Mouse (Mus musculus) heart, embryonic 16.5 days (tissue): ENCODE measurements at regions not wholly inside any gene's neighbourhood (a gene's known extent, or its start where the extent isn't known, plus 50 kb on each side); places are given as distances from the start of the nearest gene placed in this dataset.

Experiments used
- ATAC-seq: fragments of 200-750 bp; cut with Nextera tagmentation; replicated peaks from 2 replicates; pipeline ENCODE4 v1.8.0; 2017; ENCODE audit warnings: moderate number of reproducible peaks; ENCODE audit not compliant: insufficient read depth, low FRiP score; ENCODE audit errors: extremely low read depth
- H3K27ac ChIP-seq: fragments of 300-500 bp; sonication (generic); 2 replicates; pipeline ENCODE4 v1.5.1; 2014; ENCODE audit warnings: mild to moderate bottlenecking, low read length, control low read depth, moderate library complexity
- H3K27me3 ChIP-seq: fragments of 300-500 bp; sonication (generic); 2 replicates; pipeline ENCODE4 v1.6.1; 2014; ENCODE audit warnings: low read length, mixed read lengths; ENCODE audit not compliant: control insufficient read depth, insufficient read depth
- H3K36me3 ChIP-seq: fragments of 300-500 bp; sonication (generic); 2 replicates; pipeline ENCODE4 v1.6.1; 2014; ENCODE audit not compliant: control insufficient read depth, insufficient read depth
- H3K4me1 ChIP-seq: fragments of 300-500 bp; sonication (generic); 2 replicates; pipeline ENCODE4 v1.6.1; 2014; ENCODE audit warnings: low read length, mixed read lengths; ENCODE audit not compliant: control insufficient read depth, insufficient read depth
- H3K4me2 ChIP-seq: fragments of 300-500 bp; sonication (generic); 2 replicates; pipeline ENCODE4 v1.6.1; 2014; ENCODE audit warnings: low read depth, mild to moderate bottlenecking, control low read depth, low read length
- H3K4me3 ChIP-seq: fragments of 300-500 bp; sonication (generic); 2 replicates; pipeline ENCODE4 v1.5.1; 2014; ENCODE audit warnings: mild to moderate bottlenecking, control low read depth, low read length
- H3K9ac ChIP-seq: fragments of 300-500 bp; sonication (generic); 2 replicates; pipeline ENCODE4 v1.6.1; 2014; ENCODE audit warnings: low read length, control low read depth
- H3K9me3 ChIP-seq: fragments of 300-500 bp; sonication (generic); replicated peaks from 2 replicates; pipeline ENCODE4 v1.6.1; 2016; ENCODE audit warnings: low read length; ENCODE audit not compliant: control insufficient read depth
- WGBS: fragments of 180-500 bp; shearing (Covaris S2); extraction: QIAGEN DNeasy Blood & Tissue Kit; methylation state at CpG from one replicate; pipeline ENCODE4 v1.1.7; 2014; 5-methylcytosine and 5-hydroxymethylcytosine counted together

DNA sequence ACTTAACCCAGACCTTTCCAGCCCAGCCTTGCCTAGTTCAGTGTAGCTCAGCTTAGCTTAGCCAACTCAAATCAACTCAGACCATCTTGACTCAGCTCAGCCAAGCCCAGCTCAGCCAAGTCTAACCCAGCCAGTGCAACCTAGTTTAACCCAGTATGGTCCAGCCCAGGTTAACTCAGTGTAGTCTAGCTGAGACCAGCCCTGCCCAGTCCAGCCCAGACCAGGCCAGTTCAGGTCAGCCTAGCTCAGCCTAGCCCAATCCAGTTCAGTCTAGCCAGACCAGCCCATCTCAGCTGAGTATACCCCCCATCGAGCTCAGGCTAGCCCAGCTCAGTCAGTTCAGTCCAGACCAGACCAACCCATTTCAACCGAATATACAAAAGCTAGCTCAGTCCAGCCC is 90.2 kb downstream of the Tmem121 start:
- 71% methylated on average over 2 of the region's 2 CpGs for WGBS
- no peak overlapping the region for H3K4me3 ChIP-seq
- ATAC-seq: no peak
- H3K27ac ChIP-seq: no peak overlapping the region
- no peaks in the 10 kb centered on the region for H3K36me3 ChIP-seq
- H3K9ac ChIP-seq: no peak overlapping the region
- H3K9me3 ChIP-seq: no peaks in the 10 kb centered on the region
- H3K4me1 ChIP-seq: no peaks in the 10 kb centered on the region
- H3K4me2 ChIP-seq: no peak overlapping the region
- H3K27me3 ChIP-seq: no peaks in the 10 kb centered on the region

DNA sequence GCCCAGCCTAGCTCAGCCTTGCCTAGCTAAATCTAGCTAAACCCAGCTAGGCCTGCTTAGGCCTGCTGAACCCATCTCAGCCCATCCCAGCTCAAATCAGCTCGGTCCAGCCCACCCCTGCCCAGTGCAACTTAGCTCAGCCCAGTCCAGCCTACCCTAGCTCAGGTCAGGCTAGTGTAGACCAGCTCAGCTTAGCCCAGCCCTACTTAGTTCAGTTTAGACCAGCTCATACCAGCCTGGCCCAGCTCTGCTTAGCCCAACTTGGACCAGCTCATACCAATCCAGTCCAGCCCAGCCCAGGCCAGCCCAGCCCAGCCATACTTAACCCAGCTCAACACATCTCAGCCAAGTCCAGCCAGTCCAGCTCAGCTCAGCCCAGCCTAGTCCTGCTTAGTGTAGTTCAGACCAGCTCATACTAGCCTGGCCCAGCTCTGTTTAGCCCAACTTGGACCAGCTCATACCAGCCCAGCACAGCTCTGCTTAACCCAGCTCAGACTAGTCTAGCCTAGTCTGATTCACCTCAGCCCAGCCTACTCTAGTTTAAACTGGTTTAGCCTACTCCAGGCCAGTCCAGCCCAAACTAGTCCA is 90.7 kb downstream of the Tmem121 start:
- H3K27me3 ChIP-seq: no peaks in the 10 kb centered on the region
- WGBS: 77% methylated on average over 1 of the region's 1 CpGs

DNA sequence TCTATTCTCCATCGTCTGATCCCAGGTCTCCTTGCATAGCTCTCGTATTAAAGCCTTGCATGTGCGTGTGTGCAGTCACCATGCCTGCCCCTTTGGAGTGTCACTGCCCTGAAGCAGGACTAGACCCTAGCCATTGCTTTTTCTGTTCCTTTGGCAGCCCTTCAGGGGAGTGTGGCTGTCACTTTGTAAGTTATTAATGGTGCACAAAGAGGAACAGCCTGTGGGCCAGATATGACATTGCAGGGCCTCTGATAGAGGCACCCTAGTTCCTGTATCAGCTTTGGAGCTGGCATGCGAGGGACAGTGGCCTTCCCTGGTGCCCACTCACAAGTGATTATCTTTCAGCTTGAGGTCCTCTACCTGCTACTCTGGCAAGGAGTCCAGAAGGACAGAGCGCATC is 92.0 kb downstream of the Tmem121 start:
- 74% methylated on average over 5 of the region's 5 CpGs for WGBS
- H3K36me3 ChIP-seq: no peaks in the 10 kb centered on the region
- H3K4me3 ChIP-seq: no peak overlapping the region
- no peak overlapping the region for H3K27ac ChIP-seq
- H3K9ac ChIP-seq: no peak overlapping the region
- no peaks in the 10 kb centered on the region for H3K27me3 ChIP-seq
- no peaks in the 10 kb centered on the region for H3K4me1 ChIP-seq
- no peak for ATAC-seq
- no peaks in the 10 kb centered on the region for H3K9me3 ChIP-seq
- H3K4me2 ChIP-seq: no peak overlapping the region

More for the DNA sequence above, 90.7 kb downstream of the Tmem121 start:
- Histone ChIP-seq H3K27ac (no peak overlapping the region), H3K9me3 (no peaks in the 10 kb centered on the region), H3K4me2 (no peak overlapping the region), H3K4me3 (no peak overlapping the region), H3K4me1 (no peaks in the 10 kb centered on the region), H3K36me3 (no peaks in the 10 kb centered on the region), H3K9ac (no peak overlapping the region)
- no peak; the same call in 1 of the 2 replicates for ATAC-seq

DNA sequence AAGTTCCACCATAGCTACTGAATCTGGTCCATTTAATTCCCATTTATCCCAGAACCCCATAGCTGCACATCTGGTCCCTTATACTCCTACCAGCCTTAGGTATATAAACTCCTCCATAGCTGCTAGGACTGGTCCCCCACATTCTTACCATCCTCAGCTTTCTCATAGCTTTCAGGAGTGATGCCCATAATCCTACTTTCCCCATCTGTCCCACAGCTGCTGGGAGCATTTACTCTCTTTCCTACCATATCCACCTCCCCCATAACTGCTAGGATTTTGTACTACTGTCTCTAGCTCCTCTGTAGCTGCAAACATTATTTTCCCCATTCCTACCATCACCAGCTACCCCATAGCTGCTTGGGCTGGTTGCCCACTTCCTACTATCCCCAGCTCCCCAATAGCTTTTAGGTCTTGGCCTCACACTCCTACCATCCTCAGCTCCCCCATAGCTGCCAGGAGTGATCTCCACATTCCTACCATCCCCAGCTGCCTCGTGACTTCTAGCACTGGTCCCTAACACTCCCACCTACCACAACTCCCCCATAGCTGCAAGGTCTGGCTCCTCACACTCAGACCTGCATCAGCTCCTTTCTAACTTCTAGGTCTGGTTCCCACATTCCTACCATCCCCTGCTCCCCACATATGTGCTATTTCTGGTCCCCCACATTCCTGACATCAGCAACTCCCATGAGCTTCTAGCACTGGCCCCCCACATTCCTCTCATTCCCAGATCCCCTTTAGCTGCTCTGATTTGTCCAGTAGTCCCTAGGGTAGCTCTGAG is 106.5 kb downstream of the Tmem121 start:
- no peaks in the 10 kb centered on the region for H3K36me3 ChIP-seq
- WGBS: 27% methylated on average over 1 of the region's 1 CpGs
- no peak overlapping the region for H3K4me3 ChIP-seq
- no peaks in the 10 kb centered on the region for H3K9me3 ChIP-seq
- H3K9ac ChIP-seq: no peak overlapping the region
- H3K4me1 ChIP-seq: no peaks in the 10 kb centered on the region
- no peaks in the 10 kb centered on the region; the same call in 1 of the 2 replicates for H3K27me3 ChIP-seq
- H3K4me2 ChIP-seq: no peak overlapping the region
- no peak for ATAC-seq
- no peak overlapping the region for H3K27ac ChIP-seq

DNA sequence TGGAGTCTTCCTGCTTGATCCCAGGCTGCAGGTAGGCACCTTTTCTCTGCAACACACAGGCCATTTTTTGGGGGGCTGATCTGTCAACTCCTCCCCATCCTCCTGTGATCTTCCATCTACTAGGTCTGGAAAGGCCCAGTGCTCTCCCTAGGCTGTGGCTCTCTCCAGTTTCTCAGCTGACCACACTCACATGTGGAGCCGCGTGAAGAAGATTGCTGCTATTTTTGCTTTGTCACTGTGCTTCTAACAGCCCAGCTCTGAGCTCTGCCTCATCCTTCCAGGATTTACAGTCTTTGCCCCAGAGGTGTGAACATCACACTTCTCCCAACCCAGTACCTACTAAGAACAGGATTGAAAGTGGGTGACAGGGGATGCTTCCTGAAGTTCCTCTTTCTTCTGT is 110.2 kb downstream of the Tmem121 start:
- Histone ChIP-seq H3K9me3 (no peaks in the 10 kb centered on the region), H3K36me3 (no peaks in the 10 kb centered on the region), H3K27me3 (no peaks in the 10 kb centered on the region), H3K27ac (no peak overlapping the region), H3K4me2 (no peak overlapping the region), H3K4me1 (no peaks in the 10 kb centered on the region), H3K9ac (no peak overlapping the region), H3K4me3 (no peak overlapping the region)
- 65% methylated on average over 2 of the region's 2 CpGs for WGBS
- ATAC-seq: no peak; the same call in 1 of the 2 replicates

DNA sequence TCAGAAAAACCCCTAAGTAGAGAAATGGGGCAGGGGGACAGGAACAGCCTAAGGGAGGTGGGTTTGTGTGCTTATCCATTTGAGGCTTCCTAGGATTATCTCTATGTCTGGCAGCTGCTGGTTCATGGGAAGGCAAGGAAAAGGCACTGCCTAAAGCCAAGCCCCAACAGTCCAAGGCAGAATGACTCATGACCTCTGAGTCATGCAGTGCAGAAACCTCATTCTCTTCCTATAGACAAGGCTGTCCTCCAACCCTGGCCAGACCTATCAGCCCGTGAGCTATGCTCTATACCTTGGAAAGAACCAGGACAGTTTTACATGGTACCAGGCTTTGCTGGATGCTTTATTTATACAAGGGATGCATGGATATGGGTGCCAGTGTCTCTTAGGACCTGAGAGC is 120.2 kb downstream of the Tmem121 start:
- no peaks in the 10 kb centered on the region for H3K27me3 ChIP-seq
- no peak overlapping the region for H3K9ac ChIP-seq
- no peaks in the 10 kb centered on the region for H3K36me3 ChIP-seq
- no peak overlapping the region for H3K4me3 ChIP-seq
- ATAC-seq: no peak
- 61% methylated on average over 1 of the region's 1 CpGs for WGBS
- H3K9me3 ChIP-seq: no peaks in the 10 kb centered on the region
- no peak overlapping the region for H3K27ac ChIP-seq
- H3K4me2 ChIP-seq: no peak overlapping the region
- no peaks in the 10 kb centered on the region for H3K4me1 ChIP-seq

DNA sequence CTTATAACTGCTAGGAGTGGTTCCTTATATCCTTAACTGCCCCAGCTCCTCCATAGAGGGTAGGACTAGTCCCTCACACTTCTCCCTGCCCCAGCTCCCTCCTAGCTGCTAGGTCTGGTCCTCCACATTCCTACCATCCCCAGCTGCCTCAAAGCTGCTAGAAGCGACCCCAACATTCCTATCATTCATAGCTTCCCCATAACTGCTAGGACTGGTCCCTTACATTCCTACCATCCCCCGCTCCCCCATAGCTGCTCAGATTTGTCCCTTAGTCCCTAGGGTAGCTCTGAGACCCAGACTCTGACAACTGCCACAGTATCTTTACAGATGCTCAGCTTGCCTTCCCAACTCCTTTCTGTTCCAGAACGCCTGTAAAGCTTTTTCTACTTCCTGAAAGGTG is 127.6 kb downstream of the Tmem121 start:
- 30% methylated on average over 3 of the region's 3 CpGs for WGBS
- Histone ChIP-seq H3K4me3 (no peak overlapping the region), H3K4me2 (no peak overlapping the region), H3K36me3 (no peaks in the 10 kb centered on the region), H3K4me1 (no peaks in the 10 kb centered on the region), H3K27ac (no peak overlapping the region), H3K9ac (no peak overlapping the region), H3K9me3 (no peaks in the 10 kb centered on the region), H3K27me3 (no peaks in the 10 kb centered on the region)
- no peak for ATAC-seq

DNA sequence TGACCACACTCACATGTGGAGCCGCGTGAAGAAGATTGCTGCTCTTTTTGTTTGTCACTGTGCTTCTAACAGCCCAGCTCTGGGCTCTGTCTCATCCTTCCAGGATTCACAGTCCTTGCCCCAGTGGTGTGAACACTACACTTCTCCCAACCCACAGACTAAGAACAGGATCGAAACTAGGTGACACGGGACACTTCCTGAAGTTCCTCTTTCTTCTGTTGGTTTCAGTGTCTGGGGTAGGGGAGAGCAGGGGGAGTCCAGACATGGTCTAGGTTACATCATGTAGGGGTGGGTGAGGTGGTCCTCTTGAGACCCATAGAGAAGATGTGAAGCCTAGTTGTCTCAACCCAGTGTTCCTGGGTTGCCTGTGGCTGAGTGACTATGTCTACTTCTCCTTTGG is 128.9 kb downstream of the Tmem121 start:
- Histone ChIP-seq H3K4me3 (no peak overlapping the region), H3K9ac (no peak overlapping the region), H3K36me3 (no peaks in the 10 kb centered on the region), H3K4me1 (no peaks in the 10 kb centered on the region), H3K27ac (no peak overlapping the region), H3K4me2 (no peak overlapping the region), H3K9me3 (no peaks in the 10 kb centered on the region), H3K27me3 (no peaks in the 10 kb centered on the region)
- 82% methylated on average over 4 of the region's 4 CpGs for WGBS
- no peak for ATAC-seq

DNA sequence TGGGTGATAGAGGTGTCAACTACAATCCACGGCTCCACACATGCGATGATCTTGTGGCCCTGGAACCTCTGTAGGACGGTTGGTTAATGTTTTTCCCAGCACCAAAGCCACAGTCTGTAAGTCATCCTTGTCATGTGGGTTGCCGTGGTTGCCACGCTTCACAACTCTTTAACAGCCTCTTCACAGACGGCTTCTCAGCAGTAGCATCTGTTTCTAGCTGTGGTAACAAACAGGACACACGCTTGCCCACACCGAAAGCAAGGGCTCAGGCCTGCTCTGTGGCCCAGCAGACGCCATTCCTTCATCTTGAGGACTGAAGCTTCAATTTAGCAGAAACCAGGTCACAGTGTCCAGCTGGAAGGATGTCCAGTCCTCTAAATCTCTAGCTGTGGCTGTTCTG is 135.4 kb downstream of the Tmem121 start:
- no peaks in the 10 kb centered on the region for H3K4me1 ChIP-seq
- no peak overlapping the region for H3K4me3 ChIP-seq
- no peaks in the 10 kb centered on the region for H3K27me3 ChIP-seq
- H3K36me3 ChIP-seq: no peaks in the 10 kb centered on the region
- WGBS: 66% methylated on average over 9 of the region's 9 CpGs
- no peak overlapping the region for H3K4me2 ChIP-seq
- no peak overlapping the region for H3K9ac ChIP-seq
- ATAC-seq: no peak
- H3K27ac ChIP-seq: no peak overlapping the region
- H3K9me3 ChIP-seq: no peaks in the 10 kb centered on the region
